Mouse (Mus musculus): ENCODE results near the gene Adprhl1. TPM values are rescaled to one million over a fixed set of nuclear protein-coding genes. Genes with fewer than 3 reads are reported as not detected.

Gene Adprhl1
- polyA plus RNA-seq, 1 experiment = 17.8 TPM

DNA sequence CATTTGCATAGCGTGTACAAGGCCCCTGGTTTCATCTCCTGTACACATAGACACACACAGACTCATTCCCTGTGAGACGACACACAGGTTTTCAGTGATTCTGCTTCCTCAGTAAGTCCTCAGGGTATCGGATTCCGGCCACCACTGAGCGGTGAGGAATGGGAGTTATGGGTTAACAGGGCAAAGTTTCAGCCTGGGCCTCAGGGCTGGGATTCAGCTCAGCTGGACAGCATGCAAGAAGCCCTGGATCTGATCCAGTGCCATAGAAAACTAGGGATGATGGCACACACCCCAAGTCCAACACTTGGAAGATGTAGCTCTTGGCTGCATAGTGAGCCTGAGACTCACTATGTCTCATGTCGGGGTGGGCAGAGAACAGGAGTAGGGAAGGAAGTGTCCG, 74.0 kb downstream of the Adprhl1 start:
- H3K79me2 ChIP-seq (ENCODE audit: control insufficient read depth, insufficient read depth) = no peaks in the 10 kb centered on the region
- no peak overlapping the region for H3K4me3 ChIP-seq
- H3K27me3 ChIP-seq (ENCODE audit: control insufficient read depth, insufficient read depth, insufficient read length) = no peaks in the 10 kb centered on the region
- peaks cover 23% of the 10 kb centered on the region for H3K36me3 ChIP-seq (ENCODE audit: control insufficient read depth, insufficient read depth)
- H3K4me2 ChIP-seq (ENCODE audit: low read depth) = no peak overlapping the region
- no peak for TF ChIP-seq POLR2AphosphoS2 (IDR thresholded peaks at IDR 0.05; ENCODE audit: insufficient read length, low read depth)
- no peak for TF ChIP-seq POLR2A (IDR thresholded peaks at IDR 0.05; ENCODE audit: insufficient read length, low read depth)
- TF ChIP-seq E2F4 (IDR thresholded peaks at IDR 0.05; ENCODE audit: insufficient read depth) = no peak
- TF ChIP-seq MYOD1 (IDR thresholded peaks at IDR 0.05; ENCODE audit: control insufficient read depth in 1 of 3, insufficient read length in 2 of 3, low read depth in 2 of 3) = no peak
- no peak for TF ChIP-seq SRF (IDR thresholded peaks at IDR 0.05; ENCODE audit: control insufficient read depth, insufficient read length, low read depth)
- TF ChIP-seq TCF3 (IDR thresholded peaks at IDR 0.05; ENCODE audit: insufficient read length, low read depth) = no peak
- TF ChIP-seq CEBPB (IDR thresholded peaks at IDR 0.05; ENCODE audit: insufficient read depth, poor library complexity, severe bottlenecking) = no peak
- TF ChIP-seq REST (IDR thresholded peaks at IDR 0.05; ENCODE audit: insufficient read depth, insufficient read length) = no peak
- TF ChIP-seq MYOG (IDR thresholded peaks at IDR 0.05; ENCODE audit: control insufficient read depth in 1 of 3, insufficient read depth in 1 of 3, insufficient read length in 2 of 3, low read depth in 2 of 3) = no peak
- TF ChIP-seq USF1 (IDR thresholded peaks at IDR 0.05; ENCODE audit: low read depth) = no peak
- TF ChIP-seq MAX (IDR thresholded peaks at IDR 0.05; ENCODE audit: low read depth) = no peak
- no peak for TF ChIP-seq TCF12 (IDR thresholded peaks at IDR 0.05; ENCODE audit: insufficient read depth, poor library complexity, severe bottlenecking)
- H3ac ChIP-seq (ENCODE audit: control insufficient read depth, insufficient read length) = no peak overlapping the region

DNA sequence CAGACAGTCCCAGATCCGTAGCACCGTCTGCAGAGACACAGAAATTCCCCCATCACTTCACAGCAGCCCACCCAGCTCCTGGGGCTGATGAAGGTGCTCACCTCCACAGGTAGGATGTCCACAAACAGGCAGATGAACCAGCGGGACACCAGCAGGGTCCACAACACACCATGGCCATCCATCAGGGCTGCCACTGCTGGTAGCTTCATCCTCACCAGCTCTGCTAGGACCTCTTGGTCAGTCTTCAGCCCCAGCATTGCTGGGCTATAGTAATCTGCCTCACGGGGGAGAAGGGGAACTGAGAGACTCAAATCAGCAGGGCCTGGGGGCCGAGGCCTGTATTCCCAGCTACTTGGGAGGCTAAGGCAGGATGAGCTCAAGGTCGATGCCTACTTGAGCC, 74.5 kb downstream of the Adprhl1 start:
- Histone ChIP-seq H3K4me2 (ENCODE audit: low read depth) (no peak overlapping the region), H3K36me3 (ENCODE audit: control insufficient read depth, insufficient read depth) (peaks cover 26% of the 10 kb centered on the region), H3ac (ENCODE audit: control insufficient read depth, insufficient read length) (no peak overlapping the region), H3K27me3 (ENCODE audit: control insufficient read depth, insufficient read depth, insufficient read length) (no peaks in the 10 kb centered on the region), H3K79me2 (ENCODE audit: control insufficient read depth, insufficient read depth) (no peaks in the 10 kb centered on the region), H3K4me3 (no peak overlapping the region)
- TF ChIP-seq POLR2A (IDR thresholded peaks at IDR 0.05; ENCODE audit: insufficient read length, low read depth) (no peak), POLR2AphosphoS2 (IDR thresholded peaks at IDR 0.05; ENCODE audit: insufficient read length, low read depth) (peak; percentile 86)

DNA sequence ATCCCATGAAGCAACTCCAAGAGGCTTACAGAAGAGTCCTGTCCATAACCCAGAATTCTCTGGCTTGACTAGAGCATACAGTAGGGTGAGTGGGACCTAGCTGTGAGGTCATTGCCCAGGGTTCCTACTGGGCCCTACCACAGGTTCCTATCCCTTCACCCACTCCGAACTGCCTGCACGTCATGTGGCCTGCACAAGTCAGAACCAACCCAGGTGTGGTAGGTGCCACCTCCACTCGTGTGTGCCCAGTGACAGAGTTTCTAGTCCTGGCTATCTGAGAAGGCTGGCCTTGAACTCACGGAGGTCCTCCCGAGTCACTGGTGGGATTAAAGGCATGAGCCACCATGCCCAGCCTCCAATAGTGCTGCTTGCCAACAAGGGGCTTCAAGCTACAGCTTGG, 75.8 kb downstream of the Adprhl1 start:
- Histone ChIP-seq H3K36me3 (ENCODE audit: control insufficient read depth, insufficient read depth) (peaks cover 40% of the 10 kb centered on the region), H3ac (ENCODE audit: control insufficient read depth, insufficient read length) (no peak overlapping the region), H3K27me3 (ENCODE audit: control insufficient read depth, insufficient read depth, insufficient read length) (no peaks in the 10 kb centered on the region), H3K4me2 (ENCODE audit: low read depth) (no peak overlapping the region), H3K79me2 (ENCODE audit: control insufficient read depth, insufficient read depth) (no peaks in the 10 kb centered on the region), H3K4me3 (no peak overlapping the region)
- TF ChIP-seq TCF12 (IDR thresholded peaks at IDR 0.05; ENCODE audit: insufficient read depth, poor library complexity, severe bottlenecking) = no peak
- no peak for TF ChIP-seq MYOD1 (IDR thresholded peaks at IDR 0.05; ENCODE audit: control insufficient read depth in 1 of 3, insufficient read length in 2 of 3, low read depth in 2 of 3)
- no peak for TF ChIP-seq CEBPB (IDR thresholded peaks at IDR 0.05; ENCODE audit: insufficient read depth, poor library complexity, severe bottlenecking)
- TF ChIP-seq USF1 (IDR thresholded peaks at IDR 0.05; ENCODE audit: low read depth) = no peak
- peak; percentile 84 for TF ChIP-seq POLR2AphosphoS2 (IDR thresholded peaks at IDR 0.05; ENCODE audit: insufficient read length, low read depth)
- peak; percentile 44 for TF ChIP-seq POLR2A (IDR thresholded peaks at IDR 0.05; ENCODE audit: insufficient read length, low read depth)

DNA sequence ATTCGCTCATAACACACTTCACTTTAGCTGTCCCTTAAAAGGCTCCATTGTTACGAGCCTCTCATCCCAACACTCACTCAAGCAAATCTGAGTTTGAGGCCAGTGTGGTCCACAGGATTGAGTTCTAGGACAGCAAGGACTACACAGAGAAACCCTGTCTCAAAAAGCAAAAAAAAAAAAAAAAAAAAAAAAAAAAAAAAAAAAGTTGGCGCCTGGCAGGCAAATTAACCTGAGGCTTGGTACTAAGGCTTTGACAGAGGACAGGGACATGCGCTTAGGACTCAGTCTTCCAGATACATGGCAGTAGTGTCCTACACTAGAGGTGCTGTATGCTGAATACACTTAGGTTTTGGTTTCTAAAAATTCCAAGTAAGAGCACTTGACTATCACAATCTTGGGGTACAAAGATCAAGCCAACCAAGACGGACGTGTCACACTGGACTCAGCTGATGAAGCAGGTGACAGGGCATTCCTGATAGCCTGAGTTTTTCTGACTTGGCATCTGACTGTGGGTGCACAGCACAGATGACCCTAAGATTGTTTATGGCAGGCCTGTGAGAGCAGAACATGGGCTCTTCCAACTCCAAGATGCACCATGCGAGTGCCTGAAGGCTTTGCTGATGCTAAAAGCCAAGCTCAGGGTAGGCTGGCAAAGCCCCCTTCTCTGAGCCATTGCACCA, 76.6 kb downstream of the Adprhl1 start:
- H3ac ChIP-seq (ENCODE audit: control insufficient read depth, insufficient read length) = no peak overlapping the region
- TF ChIP-seq TCF12 (IDR thresholded peaks at IDR 0.05; ENCODE audit: insufficient read depth, poor library complexity, severe bottlenecking) (no peak), USF1 (IDR thresholded peaks at IDR 0.05; ENCODE audit: low read depth) (no peak), REST (IDR thresholded peaks at IDR 0.05; ENCODE audit: insufficient read depth, insufficient read length) (no peak), POLR2A (IDR thresholded peaks at IDR 0.05; ENCODE audit: insufficient read length, low read depth) (no peak), MAX (IDR thresholded peaks at IDR 0.05; ENCODE audit: low read depth) (no peak), SRF (IDR thresholded peaks at IDR 0.05; ENCODE audit: control insufficient read depth, insufficient read length, low read depth) (no peak), POLR2AphosphoS2 (IDR thresholded peaks at IDR 0.05; ENCODE audit: insufficient read length, low read depth) (no peak), E2F4 (IDR thresholded peaks at IDR 0.05; ENCODE audit: insufficient read depth) (no peak), MYOG (IDR thresholded peaks at IDR 0.05; ENCODE audit: control insufficient read depth in 1 of 3, insufficient read depth in 1 of 3, insufficient read length in 2 of 3, low read depth in 2 of 3) (no peak), CEBPB (IDR thresholded peaks at IDR 0.05; ENCODE audit: insufficient read depth, poor library complexity, severe bottlenecking) (no peak)
- no peak overlapping the region for H3K4me2 ChIP-seq (ENCODE audit: low read depth)
- peaks cover 48% of the 10 kb centered on the region for H3K36me3 ChIP-seq (ENCODE audit: control insufficient read depth, insufficient read depth)
- no peaks in the 10 kb centered on the region for H3K79me2 ChIP-seq (ENCODE audit: control insufficient read depth, insufficient read depth)
- no peaks in the 10 kb centered on the region for H3K27me3 ChIP-seq (ENCODE audit: control insufficient read depth, insufficient read depth, insufficient read length)
- H3K4me3 ChIP-seq = no peak overlapping the region

DNA sequence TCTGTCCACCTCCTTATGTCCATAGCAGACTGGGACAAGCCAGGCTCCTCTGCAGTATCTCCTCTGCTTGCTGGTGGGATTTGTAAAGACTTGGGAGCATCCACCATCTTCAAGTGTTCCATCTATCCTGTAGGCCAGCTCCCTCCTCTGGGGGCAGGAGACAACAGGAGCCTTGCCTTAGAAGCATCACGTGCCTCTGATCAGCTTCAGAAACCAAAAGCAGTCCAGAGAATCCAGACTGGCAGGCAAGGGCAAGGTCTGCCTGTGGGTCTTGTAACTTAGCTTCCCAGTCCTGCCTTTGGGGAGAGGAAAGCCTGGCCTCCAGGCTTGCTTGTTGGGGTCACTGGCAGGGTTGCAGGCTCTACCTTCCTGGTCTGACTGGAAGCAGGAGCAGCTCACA, 78.3 kb downstream of the Adprhl1 start:
- TF ChIP-seq POLR2A (IDR thresholded peaks at IDR 0.05; ENCODE audit: insufficient read length, low read depth) = no peak
- TF ChIP-seq MYOD1 (IDR thresholded peaks at IDR 0.05; ENCODE audit: control insufficient read depth in 1 of 3, insufficient read length in 2 of 3, low read depth in 2 of 3) = no peak
- TF ChIP-seq TCF12 (IDR thresholded peaks at IDR 0.05; ENCODE audit: insufficient read depth, poor library complexity, severe bottlenecking) = no peak
- TF ChIP-seq USF1 (IDR thresholded peaks at IDR 0.05; ENCODE audit: low read depth) = no peak
- TF ChIP-seq MAX (IDR thresholded peaks at IDR 0.05; ENCODE audit: low read depth) = no peak
- no peak for TF ChIP-seq REST (IDR thresholded peaks at IDR 0.05; ENCODE audit: insufficient read depth, insufficient read length)
- no peak for TF ChIP-seq MYOG (IDR thresholded peaks at IDR 0.05; ENCODE audit: control insufficient read depth in 1 of 3, insufficient read depth in 1 of 3, insufficient read length in 2 of 3, low read depth in 2 of 3)
- TF ChIP-seq CEBPB (IDR thresholded peaks at IDR 0.05; ENCODE audit: insufficient read depth, poor library complexity, severe bottlenecking) = no peak
- no peak for TF ChIP-seq E2F4 (IDR thresholded peaks at IDR 0.05; ENCODE audit: insufficient read depth)
- no peak for TF ChIP-seq SRF (IDR thresholded peaks at IDR 0.05; ENCODE audit: control insufficient read depth, insufficient read length, low read depth)
- no peak for TF ChIP-seq TCF3 (IDR thresholded peaks at IDR 0.05; ENCODE audit: insufficient read length, low read depth)
- H3ac ChIP-seq (ENCODE audit: control insufficient read depth, insufficient read length) = no peak overlapping the region
- no peaks in the 10 kb centered on the region for H3K79me2 ChIP-seq (ENCODE audit: control insufficient read depth, insufficient read depth)
- no peak overlapping the region for H3K4me2 ChIP-seq (ENCODE audit: low read depth)
- peaks cover 65% of the 10 kb centered on the region for H3K36me3 ChIP-seq (ENCODE audit: control insufficient read depth, insufficient read depth)
- no peak overlapping the region for H3K4me3 ChIP-seq
- no peaks in the 10 kb centered on the region for H3K27me3 ChIP-seq (ENCODE audit: control insufficient read depth, insufficient read depth, insufficient read length)
